Mouse (Mus musculus) CH12.LX (cell line): ENCODE results near the gene Flnc. TPM values are rescaled to one million over a fixed set of nuclear protein-coding genes. Genes with fewer than 3 reads are reported as not detected.
A peak's percentile ranks its signal among the peaks of the same experiment; 100 is the strongest.

ENCODE experiments used
- DNase-seq: peaks from one replicate; pipeline ENCODE4 v3.0.0-alpha.2; 2013; ENCODE audit errors: extremely low read depth
- H3K27ac ChIP-seq: 2 replicates; pipeline ENCODE4 v1.5.1; 2012; ENCODE audit warnings: low read depth, mild to moderate bottlenecking, control low read depth, moderate library complexity; ENCODE audit not compliant: insufficient read depth
- H3K27me3 ChIP-seq: replicated peaks from 2 replicates; pipeline ENCODE3; 2012; ENCODE audit warnings: inconsistent platforms
- H3K36me3 ChIP-seq, 2 experiments: replicated peaks in 1 of 2; 2 replicates each; pipeline versions ENCODE3 to v1.6.1; 2012; ENCODE audit warnings: inconsistent platforms in 1 of 2, low read length in 1 of 2, mild to moderate bottlenecking in 1 of 2, mixed read lengths in 1 of 2, moderate library complexity in 1 of 2; ENCODE audit not compliant: control insufficient read depth in 1 of 2, insufficient read depth in 1 of 2
- H3K4me1 ChIP-seq, 2 experiments: 2 replicates each; pipeline ENCODE4 v1.6.1; 2012; ENCODE audit warnings: inconsistent platforms in 1 of 2, moderate library complexity in 1 of 2; ENCODE audit not compliant: insufficient read depth in 2 of 2, control insufficient read depth in 1 of 2
- H3K4me2 ChIP-seq: 2 replicates; pipeline ENCODE4 v1.6.1; 2012; ENCODE audit warnings: low read depth, mild to moderate bottlenecking, control low read depth; ENCODE audit not compliant: poor library complexity, insufficient read depth, severe bottlenecking
- H3K4me3 ChIP-seq, 3 experiments: fragments of 150-350 bp in 1 of 3; sonication (generic) in 1 of 3; replicated peaks in 1 of 3; 2 replicates each; pipeline versions ENCODE3 to v1.5.1; 2011 to 2012; ENCODE audit warnings: low read depth in 2 of 3, low read length in 2 of 3, mild to moderate bottlenecking in 2 of 3, moderate library complexity in 2 of 3, control low read depth in 1 of 3, improper control_type of control experiment in 1 of 3, inconsistent platforms in 1 of 3, mixed read lengths in 1 of 3; ENCODE audit not compliant: poor library complexity in 1 of 3
- H3K79me2 ChIP-seq: replicated peaks from 2 replicates; pipeline ENCODE4 v1.6.1; 2012; ENCODE audit warnings: mild to moderate bottlenecking, moderate library complexity; ENCODE audit not compliant: control insufficient read depth, poor library complexity, insufficient read depth, severe bottlenecking; ENCODE audit errors: extremely low read depth
- H3K9ac ChIP-seq: 2 replicates; pipeline ENCODE4 v1.6.1; 2012; ENCODE audit warnings: low read depth, mild to moderate bottlenecking, control low read depth, moderate library complexity; ENCODE audit not compliant: insufficient read depth
- H3K9me3 ChIP-seq: replicated peaks from 2 replicates; pipeline ENCODE3; 2012; ENCODE audit warnings: low read length, inconsistent platforms, mixed read lengths
- BHLHE40 ChIP-seq: IDR thresholded peaks from 2 replicates; pipeline ENCODE4 v1.6.1; 2011; ENCODE audit warnings: mild to moderate bottlenecking, low read depth, low read length, improper control_type of control experiment
- CHD1 ChIP-seq: IDR thresholded peaks from 2 replicates; pipeline ENCODE4 v1.6.1; 2012; ENCODE audit warnings: low read depth, low read length, improper control_type of control experiment, inconsistent platforms
- CHD2 ChIP-seq: IDR thresholded peaks from 2 replicates; pipeline ENCODE4 v1.6.1; 2011; ENCODE audit warnings: low read length, improper control_type of control experiment
- CTCF ChIP-seq, 2 experiments: IDR thresholded peaks in 1 of 2; conservative IDR thresholded peaks in 1 of 2; 2 replicates each; pipeline ENCODE4 v1.5.1; 2011 to 2012; ENCODE audit warnings: low read depth in 2 of 2, low read length in 2 of 2, improper control_type of control experiment in 1 of 2, inconsistent platforms in 1 of 2, mild to moderate bottlenecking in 1 of 2, moderate library complexity in 1 of 2
- ELF1 ChIP-seq: IDR thresholded peaks from 2 replicates; pipeline ENCODE4 v1.6.1; 2014; ENCODE audit warnings: low read depth, mild to moderate bottlenecking, inconsistent platforms, low read length, improper control_type of control experiment
- EP300 ChIP-seq: IDR thresholded peaks from 2 replicates; pipeline ENCODE4 v1.6.1; 2011; ENCODE audit warnings: low read length, improper control_type of control experiment
- ETS1 ChIP-seq: conservative IDR thresholded peaks from 2 replicates; pipeline ENCODE4 v1.6.1; 2012; ENCODE audit warnings: low read depth, mild to moderate bottlenecking, inconsistent platforms, low read length, improper control_type of control experiment, moderate library complexity
- GABPA ChIP-seq: IDR thresholded peaks from 2 replicates; pipeline ENCODE4 v1.6.1; 2012; ENCODE audit warnings: low read depth, low read length, improper control_type of control experiment, inconsistent platforms; ENCODE audit not compliant: insufficient replicate concordance
- HCFC1 ChIP-seq: IDR thresholded peaks from 2 replicates; pipeline ENCODE4 v1.6.1; 2012; ENCODE audit warnings: low read depth, mild to moderate bottlenecking, inconsistent platforms, low read length, improper control_type of control experiment
- IRF4 ChIP-seq: IDR thresholded peaks from 2 replicates; pipeline ENCODE4 v1.6.1; 2014; ENCODE audit warnings: low read depth, mild to moderate bottlenecking, inconsistent platforms, low read length, improper control_type of control experiment
- JUND ChIP-seq: conservative IDR thresholded peaks from 2 replicates; pipeline ENCODE4 v1.6.1; 2011; ENCODE audit warnings: low read depth, low read length, improper control_type of control experiment
- KAT2A ChIP-seq: IDR thresholded peaks from 2 replicates; pipeline ENCODE4 v1.6.1; 2012; ENCODE audit warnings: low read length, improper control_type of control experiment, inconsistent platforms; ENCODE audit not compliant: insufficient replicate concordance
- MAFK ChIP-seq: IDR thresholded peaks from 2 replicates; pipeline ENCODE4 v1.6.1; 2011; ENCODE audit warnings: low read length, improper control_type of control experiment; ENCODE audit not compliant: insufficient replicate concordance
- MAX ChIP-seq: IDR thresholded peaks from 2 replicates; pipeline ENCODE4 v1.6.1; 2011; ENCODE audit warnings: low read length, improper control_type of control experiment
- MAZ ChIP-seq: IDR thresholded peaks from 2 replicates; pipeline ENCODE4 v1.6.1; 2012; ENCODE audit warnings: low read depth, mild to moderate bottlenecking, inconsistent platforms, low read length, improper control_type of control experiment, moderate library complexity
- MEF2A ChIP-seq: IDR thresholded peaks from 2 replicates; pipeline ENCODE4 v1.6.1; 2014; ENCODE audit warnings: low read depth, mild to moderate bottlenecking, inconsistent platforms, low read length, improper control_type of control experiment, borderline replicate concordance
- MXI1 ChIP-seq: IDR thresholded peaks from 2 replicates; pipeline ENCODE4 v1.6.1; 2011; ENCODE audit warnings: mild to moderate bottlenecking, low read depth, low read length, improper control_type of control experiment
- MYC ChIP-seq: IDR thresholded peaks from 2 replicates; pipeline ENCODE4 v1.6.1; 2011; ENCODE audit warnings: low read depth, mild to moderate bottlenecking, improper control_type of control experiment, low read length
- NELFE ChIP-seq: IDR thresholded peaks from 2 replicates; pipeline ENCODE4 v1.6.1; 2011; ENCODE audit warnings: low read depth, low read length, improper control_type of control experiment
- NRF1 ChIP-seq: IDR thresholded peaks from 2 replicates; pipeline ENCODE4 v1.6.1; 2014; ENCODE audit warnings: low read depth, mild to moderate bottlenecking, inconsistent platforms, low read length, improper control_type of control experiment, moderate library complexity
- PAX5 ChIP-seq: IDR thresholded peaks from 2 replicates; pipeline ENCODE4 v1.6.1; 2012; ENCODE audit warnings: low read length, inconsistent platforms, mixed read lengths
- POLR2A ChIP-seq: IDR thresholded peaks from 2 replicates; pipeline ENCODE4 v1.6.1; 2011; ENCODE audit warnings: low read depth, mild to moderate bottlenecking, improper control_type of control experiment, low read length
- POLR2AphosphoS2 ChIP-seq: IDR thresholded peaks from 2 replicates; pipeline ENCODE4 v1.6.1; 2011; ENCODE audit warnings: low read depth, low read length, improper control_type of control experiment
- SIN3A ChIP-seq: IDR thresholded peaks from 2 replicates; pipeline ENCODE4 v1.6.1; 2012; ENCODE audit warnings: low read length, improper control_type of control experiment, inconsistent platforms
- TBP ChIP-seq: conservative IDR thresholded peaks from 2 replicates; pipeline ENCODE4 v1.6.1; 2011; ENCODE audit warnings: low read depth, low read length, improper control_type of control experiment
- TCF12 ChIP-seq: IDR thresholded peaks from 2 replicates; pipeline ENCODE4 v1.6.1; 2014; ENCODE audit warnings: low read depth, mild to moderate bottlenecking, inconsistent platforms, low read length, improper control_type of control experiment
- USF1 ChIP-seq: IDR thresholded peaks from 2 replicates; pipeline ENCODE4 v1.6.1; 2014; ENCODE audit warnings: low read depth, mild to moderate bottlenecking, inconsistent platforms, low read length, improper control_type of control experiment
- USF2 ChIP-seq: conservative IDR thresholded peaks from 2 replicates; pipeline ENCODE4 v1.6.1; 2011; ENCODE audit warnings: low read depth, low read length, improper control_type of control experiment
- ZC3H11A ChIP-seq: IDR thresholded peaks from 2 replicates; pipeline ENCODE4 v1.6.1; 2012; ENCODE audit warnings: low read depth, mild to moderate bottlenecking, inconsistent platforms, low read length, improper control_type of control experiment
- ZMIZ1 ChIP-seq: IDR thresholded peaks from 2 replicates; pipeline ENCODE4 v1.6.1; 2012; ENCODE audit warnings: low read depth, mild to moderate bottlenecking, inconsistent platforms, low read length, improper control_type of control experiment
- ZNF384 ChIP-seq: IDR thresholded peaks from 2 replicates; pipeline ENCODE4 v1.6.1; 2012; ENCODE audit warnings: low read depth, low read length, improper control_type of control experiment, inconsistent platforms
- dilution Hi-C: fragments of 300-500 bp; cut with MboI; formaldehyde crosslinking; loops from 2 replicates; pipeline ENCODE4 v1.14.3; 2020; ENCODE audit warnings: low sequenced_read_pairs; ENCODE audit not compliant: extremely low pct_unique_long_range_greater_than_20kb, extremely low pct_ligation_motif_present
- in situ Hi-C: fragments of 300-500 bp; cut with MboI; formaldehyde crosslinking; loops from 3 replicates; pipeline ENCODE4 v1.14.3; 2019; ENCODE audit warnings: low sequenced_read_pairs, low pct_ligation_motif_present, low pct_unique_long_range_greater_than_20kb, mixed read lengths
- polyA plus RNA-seq: library from polyadenylated mRNA; unstranded; fragments of >175 nt; gene quantifications from 2 replicates; pipeline ENCODE4 v1.2.1, GENCODE M21; 2012; ENCODE audit warnings: low read depth; ENCODE audit not compliant: insufficient read length
- total RNA-seq, 2 experiments: library from RNA; depleted of rRNA; stranded (reverse); fragments of 300-350 nt in 1 of 2; fragments of >200 nt in 1 of 2; gene quantifications; 2 replicates each; pipeline ENCODE4 v1.2.3; 2012 to 2014

The Flnc gene
- total and polyA plus RNA-seq, 3 experiments = 0.24 to 0.76 (median 0.60) TPM

DNA sequence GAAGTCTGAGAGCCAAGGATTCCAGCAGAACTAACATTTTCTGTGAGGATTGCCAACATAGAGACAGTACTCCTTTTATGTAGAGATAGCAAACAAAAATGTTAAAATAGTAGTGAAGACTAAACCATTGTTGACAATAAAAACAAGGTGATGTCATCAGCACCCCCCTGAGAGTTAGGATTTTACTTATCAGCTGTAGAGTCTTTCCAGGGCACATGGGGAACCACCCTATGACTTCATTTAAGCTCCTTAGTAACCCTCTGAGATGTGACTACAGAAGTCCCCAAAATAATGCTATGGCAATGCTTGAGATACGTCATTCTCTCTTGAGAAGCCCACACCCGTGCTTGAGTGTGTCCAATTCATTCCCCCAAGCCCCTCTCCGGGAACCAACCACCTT is 30.3 kb downstream of the Flnc start:
- in situ Hi-C loops = no loop called here
- Histone ChIP-seq H3K4me1 (no peaks in the 10 kb centered on the region; a peak in 1 of 4 replicates), H3K79me2 (peaks cover 5% of the 10 kb centered on the region), H3K27ac (no peak overlapping the region), H3K9me3 (no peaks in the 10 kb centered on the region), H3K4me3 (no peak overlapping the region), H3K36me3 (no peaks in the 10 kb centered on the region), H3K9ac (no peak overlapping the region), H3K27me3 (no peaks in the 10 kb centered on the region), H3K4me2 (no peak overlapping the region)
- DNase-seq = no peak
- dilution Hi-C loops = no loop called here
- TF ChIP-seq ZC3H11A = no peak
- TF ChIP-seq ETS1 = peak; percentile 53; the same call in 1 of the 2 replicates
- no peak for TF ChIP-seq CTCF (conservative IDR thresholded peaks at IDR 0.05 in 1 of 2, IDR thresholded peaks at IDR 0.05 in 1 of 2; ENCODE audit: low read depth in 2 of 2, low read length in 2 of 2)

- peaks cover 4 to 7% of the 10 kb centered on the region in 2 experiments for H3K4me1 ChIP-seq
- peak within 1 kb of the TSS; percentile 81 for H3K9ac ChIP-seq
- in situ Hi-C loops = no loop called here
- peaks cover 20% of the 10 kb centered on the region for H3K79me2 ChIP-seq
- peak within 1 kb of the TSS; percentile 92 for H3K4me2 ChIP-seq
- peaks cover 25 to 37% of the 10 kb centered on the region in 2 experiments for H3K36me3 ChIP-seq
- peak within 1 kb of the TSS; percentile 73 to 97 (median 87) for H3K4me3 ChIP-seq
- dilution Hi-C loops = no loop called here
- peak within 1 kb of the TSS; percentile 70 for H3K27ac ChIP-seq
- DNase-seq = peak; percentile 97
- no peaks in the 10 kb centered on the region for H3K9me3 ChIP-seq
- no peaks in the 10 kb centered on the region for H3K27me3 ChIP-seq
- TF ChIP-seq POLR2AphosphoS2 = no peak
- no peak for TF ChIP-seq CTCF (conservative IDR thresholded peaks at IDR 0.05 in 1 of 2, IDR thresholded peaks at IDR 0.05 in 1 of 2; ENCODE audit: low read depth in 2 of 2, low read length in 2 of 2)
- TF ChIP-seq CHD1 = no peak
- peak; percentile 58; the same call in 1 of the 2 replicates for TF ChIP-seq TBP
- peak; percentile 64; the same call in 1 of the 2 replicates for TF ChIP-seq ZMIZ1
- peak; percentile 64 for TF ChIP-seq NELFE
- peak; percentile 90; the same call in 1 of the 2 replicates for TF ChIP-seq SIN3A
- TF ChIP-seq POLR2A = peak; percentile 75
- peak; percentile 76 for TF ChIP-seq TCF12
- TF ChIP-seq PAX5 = no peak
- TF ChIP-seq MAZ = no peak; the same call in 1 of the 2 replicates
- no peak for TF ChIP-seq MAFK
- peak; percentile 95 for TF ChIP-seq MAX
- TF ChIP-seq ELF1 = peak; percentile 93
- peak; percentile 82; the same call in 1 of the 2 replicates for TF ChIP-seq KAT2A
- peak; percentile 83 for TF ChIP-seq BHLHE40
- peak; percentile 88 for TF ChIP-seq USF2
- peak; percentile 88 for TF ChIP-seq MXI1
- TF ChIP-seq MEF2A = peak; percentile 34; the same call in 1 of the 2 replicates
- peak; percentile 89 for TF ChIP-seq NRF1
- no peak for TF ChIP-seq ZNF384
- TF ChIP-seq IRF4 = peak; percentile 68; the same call in 1 of the 2 replicates
- TF ChIP-seq CHD2 = no peak
- TF ChIP-seq USF1 = peak; percentile 91
- peak; percentile 20; the same call in 1 of the 2 replicates for TF ChIP-seq GABPA
- TF ChIP-seq ZC3H11A = no peak
- no peak for TF ChIP-seq EP300
- TF ChIP-seq ETS1 = 0 out of 2 replicates have a peak, but pooled peaks have one; percentile 33
- peak; percentile 95 for TF ChIP-seq MYC
- peak; percentile 93 for TF ChIP-seq HCFC1
- TF ChIP-seq JUND = no peak
These were observed 34.7 kb downstream of the Flnc start, which contains the start of gene Atp6v1f for GRCm38 (mm10) chr6:29467583-29468354. TSS of gene Atp6v1f (plus strand) at chr6:29467718.
